Mouse (Mus musculus) stomach, embryonic 14.5 days (tissue): Measurements from ENCODE around the gene Crtc2. TPM values are rescaled to one million over a fixed set of nuclear protein-coding genes. Genes with fewer than 3 reads are reported as not detected.

ENCODE experiments used
- ATAC-seq: fragments of 200-750 bp; cut with Nextera tagmentation; 2 replicates; pipeline ENCODE4 v1.8.0; 2017; ENCODE audit warnings: low read depth, moderate TSS enrichment; ENCODE audit not compliant: insufficient number of reproducible peaks, insufficient read depth, low FRiP score
- H3K27ac ChIP-seq: fragments of 300-500 bp; sonication (generic); 2 replicates; pipeline ENCODE4 v1.5.1; 2014; ENCODE audit warnings: mild to moderate bottlenecking, low read length, moderate library complexity, mixed read lengths
- H3K27me3 ChIP-seq: fragments of 300-500 bp; sonication (generic); 2 replicates; pipeline ENCODE4 v1.6.1; 2014; ENCODE audit warnings: low read length, control low read depth, mixed read lengths; ENCODE audit not compliant: control insufficient read depth, insufficient read depth
- H3K36me3 ChIP-seq: fragments of 300-500 bp; sonication (generic); 2 replicates; pipeline ENCODE4 v1.6.1; 2014; ENCODE audit warnings: mild to moderate bottlenecking, control low read depth, low read length, moderate library complexity, mixed read lengths; ENCODE audit not compliant: control insufficient read depth, insufficient read depth
- H3K4me1 ChIP-seq: fragments of 300-500 bp; sonication (generic); 2 replicates; pipeline ENCODE4 v1.6.1; 2014; ENCODE audit warnings: low read length, control low read depth, mixed read lengths; ENCODE audit not compliant: control insufficient read depth, insufficient read depth
- H3K4me2 ChIP-seq: fragments of 300-500 bp; sonication (generic); replicated peaks from 2 replicates; pipeline ENCODE4 v1.6.1; 2014; ENCODE audit warnings: low read depth, low read length, control low read depth
- H3K4me3 ChIP-seq: fragments of 300-500 bp; sonication (generic); 2 replicates; pipeline ENCODE4 v1.5.1; 2014; ENCODE audit warnings: low read depth, low read length, control low read depth
- H3K9ac ChIP-seq: fragments of 300-500 bp; sonication (generic); replicated peaks from 2 replicates; pipeline ENCODE4 v1.6.1; 2014; ENCODE audit warnings: low read depth, mild to moderate bottlenecking, control low read depth, low read length, moderate library complexity, mixed read lengths
- H3K9me3 ChIP-seq: fragments of 300-500 bp; sonication (generic); 2 replicates; pipeline ENCODE4 v1.6.1; 2016; ENCODE audit warnings: low read depth, low read length, control low read depth; ENCODE audit not compliant: control insufficient read depth
- WGBS: fragments of 180-500 bp; shearing (Covaris S2); extraction: QIAGEN DNeasy Blood & Tissue Kit; methylation state at CpG from one replicate; pipeline ENCODE4 v1.1.7; 2014; 5-methylcytosine and 5-hydroxymethylcytosine counted together
- polyA plus RNA-seq: library from polyadenylated mRNA; unstranded; fragments of >200 nt; fragmentation: Nextera tagmentation; extraction: Ambion mirVana; gene quantifications from 2 replicates; pipeline ENCODE4 v1.2.1, GENCODE M21; 2014

Gene Crtc2
- polyA plus RNA-seq, result 18.8 and 21.4 TPM in 2 replicates

DNA sequence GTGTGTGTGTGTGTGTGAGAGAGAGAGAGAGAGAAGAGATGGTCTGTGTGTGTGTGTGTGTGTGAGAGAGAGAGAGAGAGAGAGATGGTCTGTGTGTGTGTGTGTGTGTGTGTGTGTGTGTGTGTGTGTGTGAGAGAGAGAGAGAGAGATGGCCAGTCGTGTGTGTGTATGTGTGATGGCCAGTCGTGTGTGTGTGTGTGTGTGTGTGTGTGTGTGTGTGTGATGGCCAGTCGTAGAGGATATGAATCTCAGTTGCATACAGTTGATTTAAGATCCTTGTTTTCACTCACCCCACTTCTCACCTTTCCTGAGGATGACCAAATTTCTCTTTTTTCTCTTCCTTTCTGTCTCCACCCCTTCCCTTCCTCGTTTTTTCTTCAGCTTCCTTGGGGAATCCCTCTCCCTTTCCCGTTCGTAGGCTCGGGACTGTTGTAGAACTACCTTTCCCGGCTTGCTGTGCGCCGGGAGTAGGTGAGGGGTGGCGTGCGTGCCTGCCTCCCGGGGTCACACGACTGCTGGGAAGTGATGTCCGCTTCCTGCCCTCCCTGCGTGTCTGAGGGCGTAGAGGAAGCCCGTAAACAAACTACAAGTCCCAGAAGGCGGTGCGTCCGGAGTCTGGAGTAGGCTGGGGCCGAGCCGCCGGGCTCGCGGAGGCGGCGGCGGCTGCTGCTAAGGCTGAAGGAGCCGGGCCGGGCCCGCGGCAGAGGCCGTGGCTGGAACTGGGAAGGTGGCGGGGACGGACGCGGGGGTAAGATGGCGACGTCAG, at the start of gene Crtc2:
TSS of gene Crtc2 (plus strand) at position 511 of the 766 bp plus-strand sequence.
- WGBS, result under 1% methylated on average over 39 of the region's 40 CpGs
- H3K9me3 ChIP-seq, result no peaks in the 10 kb centered on the region
- H3K9ac ChIP-seq, result peak within 1 kb of the TSS; percentile 85
- no peaks in the 10 kb centered on the region for H3K27me3 ChIP-seq
- ATAC-seq, result peak; percentile 98
- peak within 1 kb of the TSS; percentile 79 for H3K4me3 ChIP-seq
- peak within 1 kb of the TSS; percentile 70 for H3K4me2 ChIP-seq
- H3K4me1 ChIP-seq, result peaks cover 12% of the 10 kb centered on the region; the same call in 1 of the 2 replicates
- peaks cover 23% of the 10 kb centered on the region for H3K36me3 ChIP-seq
- peak within 1 kb of the TSS; percentile 86 for H3K27ac ChIP-seq

DNA sequence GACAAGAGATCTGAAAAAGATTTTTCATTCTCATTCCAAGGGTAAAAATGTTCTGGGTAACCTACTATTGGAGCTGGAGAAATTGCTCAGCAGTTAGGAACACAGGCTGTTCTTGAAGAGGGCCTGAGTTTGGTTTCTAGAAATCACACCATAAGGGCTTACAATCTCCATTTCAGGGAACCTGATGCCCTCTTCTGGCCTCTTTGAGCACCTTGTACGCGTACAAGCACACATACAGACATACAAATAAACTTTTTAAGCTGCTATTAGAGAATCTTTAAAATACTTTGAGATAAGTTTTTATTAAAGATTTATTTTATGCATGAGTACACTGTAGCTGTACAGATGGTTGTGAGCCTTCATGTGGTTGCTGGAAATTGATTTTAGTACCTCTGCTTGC, 49.4 kb upstream of the Crtc2 start:
- peaks cover 14% of the 10 kb centered on the region for H3K36me3 ChIP-seq
- WGBS, result 92% methylated on average over 2 of the region's 2 CpGs
- H3K4me1 ChIP-seq, result no peaks in the 10 kb centered on the region
- no peak overlapping the region for H3K4me3 ChIP-seq
- H3K9ac ChIP-seq, result no peak overlapping the region
- H3K27ac ChIP-seq, result no peak overlapping the region
- H3K4me2 ChIP-seq, result no peak overlapping the region
- no peaks in the 10 kb centered on the region for H3K9me3 ChIP-seq
- no peak for ATAC-seq
- H3K27me3 ChIP-seq, result no peaks in the 10 kb centered on the region

DNA sequence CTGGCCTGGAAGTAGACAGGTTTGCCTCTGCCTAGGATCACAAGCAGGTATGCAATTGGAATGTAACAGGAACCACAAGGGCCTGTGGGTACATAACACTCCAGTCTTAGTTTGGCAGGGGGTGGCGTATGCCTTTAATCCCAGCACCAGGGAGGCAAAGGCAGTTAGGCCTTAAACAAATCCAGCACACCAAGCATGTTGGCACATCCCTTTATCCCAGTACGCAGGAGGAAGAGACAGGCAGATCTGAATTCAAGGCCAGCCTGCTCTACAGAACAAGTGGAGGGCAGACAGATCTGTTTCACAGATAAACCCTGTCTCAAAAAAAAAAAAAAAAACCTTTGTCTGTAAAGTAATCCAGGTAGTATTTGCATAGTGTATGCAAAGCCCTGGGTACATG, 45.3 kb upstream of the Crtc2 start:
- H3K4me3 ChIP-seq, result no peak overlapping the region
- no peak overlapping the region for H3K27ac ChIP-seq
- no peak overlapping the region for H3K4me2 ChIP-seq
- no peak for ATAC-seq
- peaks cover 11% of the 10 kb centered on the region; the same call in 1 of the 2 replicates for H3K4me1 ChIP-seq
- no peaks in the 10 kb centered on the region for H3K27me3 ChIP-seq
- peaks cover 43% of the 10 kb centered on the region for H3K36me3 ChIP-seq
- no peak overlapping the region for H3K9ac ChIP-seq
- no peaks in the 10 kb centered on the region for H3K9me3 ChIP-seq
- 89% methylated on average over 2 of the region's 2 CpGs for WGBS

DNA sequence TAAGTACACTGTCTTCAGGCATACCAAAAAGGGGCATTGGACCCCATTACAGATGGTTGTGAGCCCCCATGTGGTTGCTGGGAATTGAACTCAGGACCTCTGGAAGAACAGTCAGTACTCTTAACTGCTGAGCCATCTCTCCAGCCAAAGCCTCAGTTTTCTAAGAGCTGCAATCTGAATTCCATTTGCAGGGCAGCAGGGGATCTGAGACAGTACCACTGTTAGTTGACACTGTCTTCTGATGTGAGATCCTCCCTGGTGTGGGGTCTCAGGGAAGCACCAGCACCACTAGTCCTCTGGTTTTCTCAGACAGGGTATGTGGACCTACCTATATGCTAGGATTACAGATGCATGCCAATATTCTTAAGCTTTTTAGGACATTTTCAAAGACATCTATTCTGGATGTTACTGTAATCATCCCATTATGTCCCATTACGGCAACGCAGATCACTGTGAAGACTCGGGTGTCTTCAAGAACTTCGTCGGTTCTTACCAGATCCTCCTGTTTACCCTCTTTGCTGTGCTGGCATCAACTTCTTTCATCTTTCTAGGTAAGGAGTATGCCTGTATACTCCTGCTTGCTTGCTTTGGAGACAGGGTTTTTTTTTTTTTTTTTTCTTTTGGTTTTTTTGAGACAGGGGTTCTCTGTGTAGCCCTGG, 43.9 kb upstream of the Crtc2 start:
- WGBS, result 89% methylated on average over 5 of the region's 5 CpGs
- no peaks in the 10 kb centered on the region for H3K27me3 ChIP-seq
- no peak overlapping the region for H3K4me2 ChIP-seq
- no peaks in the 10 kb centered on the region for H3K9me3 ChIP-seq
- no peak overlapping the region for H3K27ac ChIP-seq
- peaks cover 11% of the 10 kb centered on the region; the same call in 1 of the 2 replicates for H3K4me1 ChIP-seq
- no peak overlapping the region for H3K9ac ChIP-seq
- peaks cover 43% of the 10 kb centered on the region for H3K36me3 ChIP-seq
- no peak for ATAC-seq
- H3K4me3 ChIP-seq, result no peak overlapping the region

DNA sequence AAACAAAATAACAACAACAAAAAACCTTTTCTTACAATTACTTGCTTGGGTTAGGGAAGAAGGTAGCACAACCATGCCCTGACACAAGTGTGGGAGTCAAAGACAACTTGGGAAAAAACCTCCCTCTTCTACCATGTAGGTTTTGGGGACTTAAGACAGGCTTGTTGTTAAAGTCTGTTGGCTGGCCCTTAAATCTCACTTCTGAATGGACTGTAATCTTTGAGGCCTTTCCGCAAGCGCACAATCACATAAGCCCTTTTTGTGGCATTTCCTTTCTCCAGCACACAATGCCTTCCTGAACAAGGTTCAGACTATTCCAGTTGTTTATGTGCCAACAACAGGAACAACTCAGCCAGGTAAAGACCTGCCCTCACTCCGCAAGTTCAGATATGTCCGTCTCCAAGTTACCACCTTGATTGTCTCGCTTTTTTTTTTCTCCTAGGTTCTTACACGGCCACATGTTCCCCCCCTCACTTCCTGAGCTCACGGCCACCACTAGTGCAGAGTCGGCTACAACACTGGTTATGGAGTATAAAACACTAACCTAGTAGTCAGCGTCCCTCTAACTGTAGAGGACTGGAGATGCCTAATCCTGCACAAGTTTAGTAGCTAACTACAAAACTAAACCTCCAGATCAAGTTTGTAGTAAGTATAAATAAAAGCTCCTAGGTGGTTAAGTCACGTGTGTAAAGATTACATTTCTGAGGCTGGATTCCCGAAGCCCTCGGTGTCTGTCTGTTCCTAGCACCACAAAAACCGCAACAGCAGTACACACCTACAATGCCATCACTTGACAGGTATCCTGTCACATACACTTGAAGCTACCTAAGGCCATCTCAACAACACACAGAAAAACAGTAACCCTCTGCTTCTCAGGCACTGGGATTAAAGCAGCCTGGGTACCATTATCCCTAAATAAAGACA, 42.2 kb upstream of the Crtc2 start:
- Histone ChIP-seq H3K4me2 (peak overlapping the region; percentile 94), H3K9me3 (no peaks in the 10 kb centered on the region), H3K4me1 (peaks cover 11% of the 10 kb centered on the region; the same call in 1 of the 2 replicates), H3K27ac (no peak overlapping the region), H3K36me3 (peaks cover 43% of the 10 kb centered on the region), H3K9ac (no peak overlapping the region), H3K27me3 (no peaks in the 10 kb centered on the region), H3K4me3 (peak overlapping the region; percentile 55)
- WGBS, result 76% methylated on average over 13 of the region's 13 CpGs
- no peak for ATAC-seq

DNA sequence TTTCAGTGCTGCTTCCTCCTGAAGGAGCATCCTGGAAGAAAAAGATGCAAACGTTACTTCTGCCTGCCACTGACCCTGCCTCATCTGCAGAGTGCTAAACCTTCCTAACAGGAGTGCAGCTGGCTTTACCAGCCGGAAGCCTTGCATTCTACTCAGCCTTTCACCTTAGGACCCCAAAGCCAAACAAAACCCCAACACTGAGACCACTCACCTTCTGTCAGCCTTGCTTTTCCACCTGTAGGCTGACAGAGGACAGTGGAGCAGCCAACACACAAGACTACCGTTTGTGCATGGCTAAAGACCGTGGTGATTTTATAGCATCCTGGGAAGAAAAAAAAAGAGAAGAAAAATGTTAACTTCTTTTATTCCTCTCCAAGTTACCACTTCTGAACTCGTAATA, 41.2 kb upstream of the Crtc2 start:
- WGBS, result 8% methylated on average over 5 of the region's 5 CpGs
- Histone ChIP-seq H3K4me2 (peak overlapping the region; percentile 94), H3K9me3 (no peaks in the 10 kb centered on the region), H3K27ac (no peak overlapping the region; the same call in 1 of the 2 replicates), H3K27me3 (no peaks in the 10 kb centered on the region), H3K36me3 (peaks cover 43% of the 10 kb centered on the region), H3K4me3 (peak overlapping the region; percentile 55), H3K4me1 (peaks cover 11% of the 10 kb centered on the region; the same call in 1 of the 2 replicates), H3K9ac (peak overlapping the region; percentile 72)
- ATAC-seq, result no peak

DNA sequence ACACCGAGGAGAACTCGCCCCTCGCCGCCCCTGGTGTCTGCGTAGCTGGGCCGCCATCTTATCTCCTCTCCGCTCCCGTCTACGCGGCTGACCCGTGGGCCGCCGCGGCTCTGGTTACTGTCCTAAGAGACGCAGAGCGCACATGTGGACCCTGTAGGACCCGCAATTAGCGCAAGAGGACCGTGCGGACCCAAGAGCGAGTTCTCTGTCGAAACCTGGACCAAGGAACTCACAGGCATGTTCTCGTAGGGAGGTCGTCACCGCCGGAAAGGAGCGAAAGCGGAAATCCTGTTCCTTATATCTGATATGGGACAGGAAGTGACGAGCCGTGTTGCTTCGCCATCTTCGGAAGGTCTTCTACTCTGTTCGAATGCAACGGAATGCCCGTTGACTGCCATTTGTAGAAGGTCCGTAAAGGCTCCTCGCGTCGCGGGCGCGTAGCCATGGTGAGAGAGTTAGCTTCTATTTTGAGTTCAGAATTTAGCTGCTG, 40.5 kb upstream of the Crtc2 start, which contains the start of the genes Rps27 and Rab13:
TSS of gene Rps27 (minus strand) at position 275 of the 490 bp plus-strand sequence.
TSS of gene Rab13 (plus strand) at position 319 of the 490 bp plus-strand sequence.
- H3K9ac ChIP-seq, result peak within 1 kb of the TSS; percentile 72
- peak within 1 kb of the TSS; percentile 55 for H3K4me3 ChIP-seq
- no peaks in the 10 kb centered on the region for H3K9me3 ChIP-seq
- 0% methylated on average over 42 of the region's 42 CpGs for WGBS
- H3K4me1 ChIP-seq, result peaks cover 11% of the 10 kb centered on the region; the same call in 1 of the 2 replicates
- peaks cover 37% of the 10 kb centered on the region for H3K36me3 ChIP-seq
- peak; percentile 95 for ATAC-seq
- peak within 1 kb of the TSS; percentile 94 for H3K4me2 ChIP-seq
- no peaks in the 10 kb centered on the region for H3K27me3 ChIP-seq
- H3K27ac ChIP-seq, result peak within 1 kb of the TSS; percentile 80
